Mouse (Mus musculus): ENCODE data around the gene Mier1. TPM values are rescaled to one million over a fixed set of nuclear protein-coding genes. Genes with fewer than 3 reads are reported as not detected.

Gene Mier1
- polyA plus RNA-seq, 1 experiment from 2014 or later = 41.4 TPM

- no peak for TF ChIP-seq CTCF (IDR thresholded peaks at IDR 0.05; ENCODE audit: low read depth)
- Histone ChIP-seq H3K36me3 (ENCODE audit: insufficient read depth, low read length) (no peaks in the 10 kb centered on the region), H3K4me2 (ENCODE audit: low read length) (no peak overlapping the region), H3K4me1 (replicated peaks; ENCODE audit: insufficient read depth, low read length) (peaks cover 6% of the 10 kb centered on the region; the same call in 1 of the 2 replicates), H3K4me3 (replicated peaks; ENCODE audit: low read depth, low read length) (no peak overlapping the region), H3K27me3 (ENCODE audit: insufficient read depth, low read length) (no peaks in the 10 kb centered on the region), H3K9me3 (replicated peaks; ENCODE audit: low read length) (no peaks in the 10 kb centered on the region), H3K9ac (ENCODE audit: low read depth, low read length) (no peak overlapping the region), H3K27ac (no peak overlapping the region)
- ATAC-seq (replicated peaks; ENCODE audit: low FRiP score, low read depth) = no peak
- WGBS = 39% methylated on average over 1 of the region's 1 CpGs
- DNase-seq (ENCODE audit: low spot score) = no peak
Measured at GRCm38 (mm10) chr4:103177681-103178080, 63.5 kb downstream of the Mier1 start.

GRCm38 (mm10) chr4:103178635-103179318 lies 64.6 kb downstream of the Mier1 start:
- no peak for TF ChIP-seq CTCF (IDR thresholded peaks at IDR 0.05; ENCODE audit: low read depth)
- Histone ChIP-seq H3K27ac (no peak overlapping the region), H3K36me3 (ENCODE audit: insufficient read depth, low read length) (peaks cover 7% of the 10 kb centered on the region; the same call in 1 of the 2 replicates), H3K27me3 (ENCODE audit: insufficient read depth, low read length) (no peaks in the 10 kb centered on the region), H3K4me2 (ENCODE audit: low read length) (no peak overlapping the region), H3K9ac (ENCODE audit: low read depth, low read length) (no peak overlapping the region), H3K9me3 (replicated peaks; ENCODE audit: low read length) (no peaks in the 10 kb centered on the region), H3K4me3 (replicated peaks; ENCODE audit: low read depth, low read length) (no peak overlapping the region), H3K4me1 (replicated peaks; ENCODE audit: insufficient read depth, low read length) (peaks cover 6% of the 10 kb centered on the region; the same call in 1 of the 2 replicates)
- ATAC-seq (replicated peaks; ENCODE audit: low FRiP score, low read depth) (peak; percentile 52; the same call in 1 of the 2 replicates), DNase-seq (ENCODE audit: low spot score) (peak; percentile 79)
- 63% methylated on average over 7 of the region's 7 CpGs for WGBS

- H3K4me1 ChIP-seq (replicated peaks; ENCODE audit: insufficient read depth, low read length) = peaks cover 6% of the 10 kb centered on the region; the same call in 1 of the 2 replicates
- TF ChIP-seq CTCF (IDR thresholded peaks at IDR 0.05; ENCODE audit: low read depth) = no peak
- DNase-seq (ENCODE audit: low spot score) (no peak), ATAC-seq (replicated peaks; ENCODE audit: low FRiP score, low read depth) (no peak)
- peaks cover 8% of the 10 kb centered on the region; the same call in 1 of the 2 replicates for H3K36me3 ChIP-seq (ENCODE audit: insufficient read depth, low read length)
- 77% methylated on average over 3 of the region's 3 CpGs for WGBS
- H3K4me3 ChIP-seq (replicated peaks; ENCODE audit: low read depth, low read length) = no peak overlapping the region
- no peak overlapping the region for H3K9ac ChIP-seq (ENCODE audit: low read depth, low read length)
- H3K27me3 ChIP-seq (ENCODE audit: insufficient read depth, low read length) = no peaks in the 10 kb centered on the region
- H3K27ac ChIP-seq = no peak overlapping the region
- no peak overlapping the region for H3K4me2 ChIP-seq (ENCODE audit: low read length)
- H3K9me3 ChIP-seq (replicated peaks; ENCODE audit: low read length) = no peaks in the 10 kb centered on the region
Measured at GRCm38 (mm10) chr4:103179581-103179980, 65.4 kb downstream of the Mier1 start.

- H3K27ac ChIP-seq = no peak overlapping the region
Measured at GRCm38 (mm10) chr4:103180300-103180888, 66.2 kb downstream of the Mier1 start.

GRCm38 (mm10) chr4:103188786-103189640 lies 74.8 kb downstream of the Mier1 start:
- 81% methylated on average over 8 of the region's 8 CpGs for WGBS
- no peak for TF ChIP-seq CTCF (IDR thresholded peaks at IDR 0.05; ENCODE audit: low read depth)
- H3K27me3 ChIP-seq (ENCODE audit: insufficient read depth, low read length) = no peaks in the 10 kb centered on the region
- no peak overlapping the region for H3K4me3 ChIP-seq (replicated peaks; ENCODE audit: low read depth, low read length)
- H3K36me3 ChIP-seq (ENCODE audit: insufficient read depth, low read length) = peaks cover 13% of the 10 kb centered on the region
- no peaks in the 10 kb centered on the region for H3K4me1 ChIP-seq (replicated peaks; ENCODE audit: insufficient read depth, low read length)
- H3K27ac ChIP-seq = no peak overlapping the region
- DNase-seq (ENCODE audit: low spot score) (peak; percentile 17), ATAC-seq (replicated peaks; ENCODE audit: low FRiP score, low read depth) (no peak)
- no peaks in the 10 kb centered on the region for H3K9me3 ChIP-seq (replicated peaks; ENCODE audit: low read length)
- no peak overlapping the region for H3K9ac ChIP-seq (ENCODE audit: low read depth, low read length)
- no peak overlapping the region for H3K4me2 ChIP-seq (ENCODE audit: low read length)

More at GRCm38 (mm10) chr4:103180300-103180888, 66.2 kb downstream of the Mier1 start:
- Histone ChIP-seq H3K4me2 (ENCODE audit: low read length) (no peak overlapping the region), H3K4me1 (replicated peaks; ENCODE audit: insufficient read depth, low read length) (peaks cover 6% of the 10 kb centered on the region; the same call in 1 of the 2 replicates), H3K27me3 (ENCODE audit: insufficient read depth, low read length) (no peaks in the 10 kb centered on the region), H3K9me3 (replicated peaks; ENCODE audit: low read length) (no peaks in the 10 kb centered on the region), H3K36me3 (ENCODE audit: insufficient read depth, low read length) (peaks cover 8% of the 10 kb centered on the region; the same call in 1 of the 2 replicates), H3K4me3 (replicated peaks; ENCODE audit: low read depth, low read length) (no peak overlapping the region), H3K9ac (ENCODE audit: low read depth, low read length) (no peak overlapping the region)
- ATAC-seq (replicated peaks; ENCODE audit: low FRiP score, low read depth) = no peak
- no peak for TF ChIP-seq CTCF (IDR thresholded peaks at IDR 0.05; ENCODE audit: low read depth)
- no peak for DNase-seq (ENCODE audit: low spot score)
- WGBS = 78% methylated on average over 8 of the region's 8 CpGs

GRCm38 (mm10) chr4:103192421-103192820 lies 78.2 kb downstream of the Mier1 start:
- no peak overlapping the region for H3K4me3 ChIP-seq (replicated peaks; ENCODE audit: low read depth, low read length)
- no peak overlapping the region for H3K27ac ChIP-seq
- H3K27me3 ChIP-seq (ENCODE audit: insufficient read depth, low read length) = no peaks in the 10 kb centered on the region
- no peaks in the 10 kb centered on the region for H3K9me3 ChIP-seq (replicated peaks; ENCODE audit: low read length)
- ATAC-seq (replicated peaks; ENCODE audit: low FRiP score, low read depth) (no peak), DNase-seq (ENCODE audit: low spot score) (no peak)
- H3K36me3 ChIP-seq (ENCODE audit: insufficient read depth, low read length) = peaks cover 26% of the 10 kb centered on the region
- WGBS = 95% methylated on average over 2 of the region's 2 CpGs
- peak; percentile 32; the same call in 1 of the 2 replicates for TF ChIP-seq CTCF (IDR thresholded peaks at IDR 0.05; ENCODE audit: low read depth)
- no peak overlapping the region for H3K4me2 ChIP-seq (ENCODE audit: low read length)
- H3K4me1 ChIP-seq (replicated peaks; ENCODE audit: insufficient read depth, low read length) = no peaks in the 10 kb centered on the region
- no peak overlapping the region for H3K9ac ChIP-seq (ENCODE audit: low read depth, low read length)

All from kidney, postnatal 0 days (tissue).